Mouse (Mus musculus): Measurements from ENCODE around the gene Med13l.

GRCm38 (mm10) chr5:118691025-118691709 lies 130.7 kb downstream of the Med13l start:
- TF ChIP-seq CTCF (IDR thresholded peaks at IDR 0.05; ENCODE audit: low read depth) (no peak), EP300 (IDR thresholded peaks at IDR 0.05; ENCODE audit: low read depth) (no peak)
